26 mouse cellular contexts compared by ENCODE assay signal in genomic region chr1:135032658-135033057, GRCm38 (mm10).
A peak's percentile ranks its signal among the peaks of the same experiment; 100 is the strongest.
DNase-seq lines count a peak whose midpoint lies in the region; ATAC-seq lines count a peak whose summit lies in the region.
"Had no signal": no experiment of that assay in that cellular context is flagged by ENCODE, and none has a peak within 500 bp of the region (broad histone marks: within the 10 kb centered on the region; RNA-seq: fewer than 3 reads in every experiment).

No protein-coding gene starts in this region.

- ATAC-seq in forebrain, embryonic 16.5 days, result peak; percentile 26; the same call in 1 of the 2 replicates
- ATAC-seq in embryonic facial prominence, embryonic 11.5 days (replicated peaks; ENCODE audit: insufficient number of reproducible peaks, low FRiP score, low TSS enrichment, low read depth), result no peak
- ATAC-seq in midbrain, embryonic 13.5 days, result no peak
- ATAC-seq: CD4-positive, CD25-positive, alpha-beta regulatory T cell, adult 4 months; intestine, embryonic 16.5 days; liver, embryonic 12.5 days; liver, postnatal 0 days had no signal

- no peaks in the 10 kb centered on the region for H3K9me3 ChIP-seq in forebrain, embryonic 16.5 days (ENCODE audit: control insufficient read depth, low read length)
- H3K9me3 ChIP-seq in forebrain, embryonic 10.5 days, result peaks cover 3% of the 10 kb centered on the region; the same call in 1 of the 2 replicates
- H3K9me3 ChIP-seq in embryonic facial prominence, embryonic 11.5 days (replicated peaks; ENCODE audit: control insufficient read depth, low read length), result no peaks in the 10 kb centered on the region
- peaks cover 6% of the 10 kb centered on the region; the same call in 1 of the 2 replicates for H3K9me3 ChIP-seq in midbrain, embryonic 13.5 days
- H3K9me3 ChIP-seq: liver, embryonic 12.5 days had no signal

- no peak overlapping the region for H3K27ac ChIP-seq in forebrain, embryonic 16.5 days (ENCODE audit: low read length)
- no peak overlapping the region for H3K27ac ChIP-seq in forebrain, embryonic 10.5 days
- H3K27ac ChIP-seq in embryonic facial prominence, embryonic 11.5 days (replicated peaks; ENCODE audit: low read depth, low read length), result no peak overlapping the region
- H3K27ac ChIP-seq in midbrain, embryonic 13.5 days, result no peak overlapping the region
- H3K27ac ChIP-seq: heart, adult 2 months; hindbrain, embryonic 13.5 days; kidney, postnatal 0 days; left cerebral cortex, adult 2 months; liver, embryonic 12.5 days had no signal

- DNase-seq in forebrain, embryonic 10.5 days (ENCODE audit: extremely low spot score, low spot score), result no peak
- peak; percentile 34 for DNase-seq in retina, postnatal 1 day
- DNase-seq in retina, embryonic 14.5 days (ENCODE audit: low spot score), result no peak
- DNase-seq in embryonic facial prominence, embryonic 11.5 days (ENCODE audit: low spot score), result peak; percentile 21
- no peak for DNase-seq in right cerebral cortex, postnatal 4 days
- DNase-seq: adrenal gland, postnatal 10 days; cerebellum, adult 11 months; cerebellum, adult 9-10 months; heart, adult 2 months; heart, postnatal 4 days; kidney, adult 8-10 months; kidney, postnatal 4 days; layer of hippocampus, adult 9-11 months; liver, postnatal 0 days; lung, postnatal 4 days; midbrain, embryonic 14.5 days; thymus, postnatal 4 days had no signal

- H3K4me2 ChIP-seq in forebrain, embryonic 16.5 days (ENCODE audit: low read length), result no peak overlapping the region
- no peak overlapping the region for H3K4me2 ChIP-seq in embryonic facial prominence, embryonic 11.5 days (ENCODE audit: low read depth, low read length)
- H3K4me2 ChIP-seq in midbrain, embryonic 13.5 days (replicated peaks), result no peak overlapping the region
- H3K4me2 ChIP-seq: heart, embryonic 12.5 days; hindbrain, embryonic 13.5 days; liver, embryonic 12.5 days had no signal

- H3K9ac ChIP-seq in forebrain, embryonic 16.5 days (replicated peaks; ENCODE audit: low read depth, low read length), result no peak overlapping the region
- no peak overlapping the region for H3K9ac ChIP-seq in embryonic facial prominence, embryonic 11.5 days (replicated peaks; ENCODE audit: low read length)
- H3K9ac ChIP-seq in midbrain, embryonic 13.5 days (replicated peaks), result no peak overlapping the region
- H3K9ac ChIP-seq: heart, embryonic 12.5 days; hindbrain, embryonic 13.5 days; liver, embryonic 12.5 days; liver, postnatal 0 days had no signal

- H3K27me3 ChIP-seq in forebrain, embryonic 16.5 days (replicated peaks; ENCODE audit: control insufficient read depth, insufficient read depth, low read length), result no peaks in the 10 kb centered on the region
- H3K27me3 ChIP-seq in forebrain, embryonic 10.5 days (ENCODE audit: poor library complexity, severe bottlenecking), result no peaks in the 10 kb centered on the region
- no peaks in the 10 kb centered on the region for H3K27me3 ChIP-seq in embryonic facial prominence, embryonic 11.5 days (ENCODE audit: control insufficient read depth, insufficient read depth, low read length)
- H3K27me3 ChIP-seq in midbrain, embryonic 13.5 days, result no peaks in the 10 kb centered on the region
- H3K27me3 ChIP-seq: liver, embryonic 12.5 days had no signal

- WGBS in forebrain, embryonic 16.5 days, result 25% methylated on average over 8 of the region's 8 CpGs
- WGBS in forebrain, embryonic 10.5 days, result 45% methylated on average over 8 of the region's 8 CpGs
- 29% methylated on average over 8 of the region's 8 CpGs for WGBS in embryonic facial prominence, embryonic 11.5 days
- 50% methylated on average over 8 of the region's 8 CpGs for WGBS in midbrain, embryonic 13.5 days

- no peaks in the 10 kb centered on the region for H3K36me3 ChIP-seq in forebrain, embryonic 16.5 days (ENCODE audit: control insufficient read depth, insufficient read depth)
- H3K36me3 ChIP-seq in forebrain, embryonic 10.5 days (replicated peaks), result no peaks in the 10 kb centered on the region
- no peaks in the 10 kb centered on the region for H3K36me3 ChIP-seq in embryonic facial prominence, embryonic 11.5 days (replicated peaks; ENCODE audit: control insufficient read depth, insufficient read depth, low read depth, low read length)
- H3K36me3 ChIP-seq in midbrain, embryonic 13.5 days, result no peaks in the 10 kb centered on the region
- H3K36me3 ChIP-seq: heart, embryonic 12.5 days; hindbrain, embryonic 13.5 days; liver, embryonic 12.5 days had no signal

- H3K4me1 ChIP-seq in forebrain, embryonic 16.5 days (replicated peaks; ENCODE audit: control insufficient read depth, insufficient read depth, low read length), result peaks cover 4% of the 10 kb centered on the region; the same call in 1 of the 2 replicates
- peaks cover 6% of the 10 kb centered on the region; the same call in 1 of the 2 replicates for H3K4me1 ChIP-seq in forebrain, embryonic 10.5 days
- H3K4me1 ChIP-seq in embryonic facial prominence, embryonic 11.5 days (ENCODE audit: control insufficient read depth, insufficient read depth, low read length), result no peaks in the 10 kb centered on the region
- no peaks in the 10 kb centered on the region for H3K4me1 ChIP-seq in midbrain, embryonic 13.5 days (replicated peaks)
- H3K4me1 ChIP-seq: heart, embryonic 12.5 days; hindbrain, embryonic 13.5 days; liver, embryonic 12.5 days had no signal

- H3K4me3 ChIP-seq in forebrain, embryonic 16.5 days (replicated peaks; ENCODE audit: low read length), result no peak overlapping the region
- H3K4me3 ChIP-seq in forebrain, embryonic 10.5 days, result no peak overlapping the region
- H3K4me3 ChIP-seq in embryonic facial prominence, embryonic 11.5 days (ENCODE audit: low read depth, low read length), result no peak overlapping the region
- H3K4me3 ChIP-seq in midbrain, embryonic 13.5 days (replicated peaks), result no peak overlapping the region
- H3K4me3 ChIP-seq: heart, adult 2 months; heart, embryonic 12.5 days; hindbrain, embryonic 13.5 days; left cerebral cortex, adult 2 months; liver, embryonic 12.5 days had no signal

Comparison
In these comparisons a context has a peak if more than half of its experiments do, and no peak if none do; other contexts are left out.
1. DNase-seq: peak in retina, postnatal 1 day (single experiment) and embryonic facial prominence, embryonic 11.5 days (single experiment); none in forebrain, embryonic 10.5 days (single experiment), retina, embryonic 14.5 days (single experiment) and right cerebral cortex, postnatal 4 days (single experiment).